Mouse (Mus musculus): ENCODE measurements around the gene Aasdh. TPM values are rescaled to one million over a fixed set of nuclear protein-coding genes. Genes with fewer than 3 reads are reported as not detected.

Aasdh gene
- polyA plus RNA-seq, 1 experiment from 2014 or later: 10.6 TPM

DNA sequence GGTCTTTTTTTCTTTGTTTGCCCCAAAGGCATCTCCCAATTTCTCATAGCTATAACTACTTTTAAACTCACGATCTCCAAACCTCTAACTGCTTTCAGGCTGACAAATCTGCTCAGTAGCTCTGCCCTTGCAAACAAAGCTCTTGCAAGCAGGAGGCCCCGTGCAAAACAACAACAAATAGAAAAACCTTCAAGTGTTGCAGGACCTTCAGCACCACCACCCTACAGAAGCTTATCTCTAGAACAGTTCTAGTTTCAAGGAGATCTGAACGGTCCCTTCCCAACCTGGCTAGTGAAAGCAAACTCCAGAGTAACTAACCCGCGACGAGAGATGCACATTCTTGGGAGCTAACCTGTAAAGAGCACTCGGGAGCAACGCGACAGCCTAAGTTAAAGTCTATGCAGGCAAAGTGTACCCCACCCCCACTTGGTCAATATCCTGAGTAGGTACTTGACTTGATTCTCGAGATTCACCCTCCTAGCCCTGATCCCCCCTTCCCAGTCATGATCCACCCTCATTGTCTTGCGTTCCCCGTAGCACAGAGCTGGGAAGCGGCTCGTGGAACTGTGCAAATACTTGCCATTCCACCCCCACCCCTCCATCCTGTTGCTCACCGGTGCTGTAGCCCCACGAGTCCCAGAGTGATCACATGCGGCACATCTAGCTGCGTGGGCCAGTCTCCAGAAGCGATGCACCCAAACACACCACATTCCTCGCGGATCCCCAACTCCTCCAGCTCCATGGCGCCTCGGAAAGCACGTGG, 45.2 kb upstream of the Aasdh start:
- DNase-seq (ENCODE audit: low spot score) (peak; percentile 37), ATAC-seq (replicated peaks; ENCODE audit: low FRiP score, low read depth) (no peak)
- Histone ChIP-seq H3K36me3 (ENCODE audit: insufficient read depth, low read length) (0 out of 2 replicates have a peak, but pooled peaks cover 3% of the 10 kb centered on the region), H3K4me1 (replicated peaks; ENCODE audit: insufficient read depth, low read length) (peaks cover 7% of the 10 kb centered on the region; the same call in 1 of the 2 replicates), H3K4me3 (replicated peaks; ENCODE audit: low read depth, low read length) (peak overlapping the region; percentile 68), H3K27me3 (ENCODE audit: insufficient read depth, low read length) (no peaks in the 10 kb centered on the region), H3K4me2 (ENCODE audit: low read length) (peak overlapping the region; percentile 92), H3K27ac (peak overlapping the region; percentile 90), H3K9me3 (replicated peaks; ENCODE audit: low read length) (no peaks in the 10 kb centered on the region), H3K9ac (ENCODE audit: low read depth, low read length) (peak overlapping the region; percentile 70)
- WGBS: under 1% methylated on average over 24 of the region's 24 CpGs
- no peak for TF ChIP-seq CTCF (IDR thresholded peaks at IDR 0.05; ENCODE audit: low read depth)

DNA sequence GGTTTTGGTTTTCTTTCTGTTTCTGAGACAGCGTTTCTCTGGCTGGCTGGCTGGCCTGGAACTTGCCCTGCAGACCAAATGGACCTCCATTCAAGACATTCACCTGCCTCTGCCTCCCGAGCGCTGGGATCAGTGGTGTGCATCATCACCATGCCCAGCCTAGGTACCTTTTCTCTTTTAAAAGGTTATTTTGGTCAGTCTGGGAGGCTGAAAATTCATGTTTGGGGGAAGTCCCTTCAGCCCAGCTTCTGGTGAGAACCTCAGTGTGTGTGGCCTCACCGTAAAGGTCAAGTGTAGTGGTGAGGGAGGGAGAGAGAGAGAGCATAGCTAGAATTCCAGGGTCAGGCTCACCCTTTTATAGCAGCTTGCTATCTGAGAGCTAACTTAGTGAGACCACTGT, 42.4 kb upstream of the Aasdh start:
- Histone ChIP-seq H3K27ac (no peak overlapping the region), H3K4me1 (replicated peaks; ENCODE audit: insufficient read depth, low read length) (peaks cover 10% of the 10 kb centered on the region; the same call in 1 of the 2 replicates), H3K4me2 (ENCODE audit: low read length) (no peak overlapping the region), H3K27me3 (ENCODE audit: insufficient read depth, low read length) (no peaks in the 10 kb centered on the region), H3K36me3 (ENCODE audit: insufficient read depth, low read length) (no peaks in the 10 kb centered on the region), H3K4me3 (replicated peaks; ENCODE audit: low read depth, low read length) (no peak overlapping the region), H3K9ac (ENCODE audit: low read depth, low read length) (no peak overlapping the region), H3K9me3 (replicated peaks; ENCODE audit: low read length) (no peaks in the 10 kb centered on the region)
- WGBS: 81% methylated on average over 4 of the region's 4 CpGs
- ATAC-seq (replicated peaks; ENCODE audit: low FRiP score, low read depth) (no peak), DNase-seq (ENCODE audit: low spot score) (no peak)
- TF ChIP-seq CTCF (IDR thresholded peaks at IDR 0.05; ENCODE audit: low read depth): no peak

DNA sequence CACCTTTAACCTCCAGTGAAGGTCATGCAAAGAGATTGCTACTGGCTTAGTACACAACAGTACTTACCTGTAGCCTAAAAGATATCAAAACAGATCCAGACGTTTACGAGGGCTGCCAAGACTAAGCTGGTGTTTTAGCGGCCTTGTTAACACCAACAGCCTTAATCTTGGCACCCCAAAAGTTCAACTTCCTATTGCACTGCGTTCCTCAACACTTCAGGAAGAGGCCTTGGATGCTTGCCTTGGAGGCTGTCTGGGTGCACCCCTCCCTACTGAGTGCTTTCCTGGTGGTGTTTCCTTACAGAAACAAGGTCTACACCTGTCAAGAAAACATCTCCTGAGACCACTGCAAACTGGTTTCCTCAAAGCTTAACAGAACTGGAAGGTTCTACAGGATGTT, 41.8 kb upstream of the Aasdh start:
- WGBS: 76% methylated on average over 4 of the region's 4 CpGs
- Histone ChIP-seq H3K27ac (peak overlapping the region; percentile 31; the same call in 1 of the 2 replicates), H3K36me3 (ENCODE audit: insufficient read depth, low read length) (no peaks in the 10 kb centered on the region), H3K9ac (ENCODE audit: low read depth, low read length) (no peak overlapping the region), H3K4me1 (replicated peaks; ENCODE audit: insufficient read depth, low read length) (peaks cover 10% of the 10 kb centered on the region; the same call in 1 of the 2 replicates), H3K9me3 (replicated peaks; ENCODE audit: low read length) (no peaks in the 10 kb centered on the region), H3K27me3 (ENCODE audit: insufficient read depth, low read length) (no peaks in the 10 kb centered on the region), H3K4me2 (ENCODE audit: low read length) (no peak overlapping the region), H3K4me3 (replicated peaks; ENCODE audit: low read depth, low read length) (no peak overlapping the region)
- ATAC-seq (replicated peaks; ENCODE audit: low FRiP score, low read depth) (no peak), DNase-seq (ENCODE audit: low spot score) (no peak)
- TF ChIP-seq CTCF (IDR thresholded peaks at IDR 0.05; ENCODE audit: low read depth): no peak

DNA sequence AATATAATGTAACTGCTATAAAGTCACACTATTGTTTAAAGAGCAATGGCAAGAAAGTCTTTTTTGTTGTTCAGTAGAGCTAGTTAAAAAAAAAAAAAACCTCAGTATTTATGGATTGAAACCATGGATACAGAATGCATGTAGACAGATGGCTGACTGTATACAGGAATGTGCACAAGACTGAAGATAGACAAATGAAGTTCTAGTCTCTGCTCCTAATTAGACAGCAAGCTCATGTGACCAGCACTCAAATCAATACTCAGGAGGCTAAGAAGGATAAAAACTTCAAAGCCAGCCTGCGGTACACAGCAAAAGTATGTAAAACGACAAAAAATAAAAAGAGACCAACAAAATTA, 40.3 kb upstream of the Aasdh start:
- Histone ChIP-seq H3K9me3 (replicated peaks; ENCODE audit: low read length) (no peaks in the 10 kb centered on the region), H3K27ac (no peak overlapping the region; the same call in 1 of the 2 replicates), H3K9ac (ENCODE audit: low read depth, low read length) (no peak overlapping the region), H3K36me3 (ENCODE audit: insufficient read depth, low read length) (no peaks in the 10 kb centered on the region), H3K4me3 (replicated peaks; ENCODE audit: low read depth, low read length) (no peak overlapping the region), H3K4me2 (ENCODE audit: low read length) (no peak overlapping the region), H3K4me1 (replicated peaks; ENCODE audit: insufficient read depth, low read length) (peaks cover 10% of the 10 kb centered on the region; the same call in 1 of the 2 replicates), H3K27me3 (ENCODE audit: insufficient read depth, low read length) (no peaks in the 10 kb centered on the region)
- DNase-seq (ENCODE audit: low spot score) (no peak), ATAC-seq (replicated peaks; ENCODE audit: low FRiP score, low read depth) (no peak)
- TF ChIP-seq CTCF (IDR thresholded peaks at IDR 0.05; ENCODE audit: low read depth): no peak
- 91% methylated on average over 2 of the region's 2 CpGs for WGBS

DNA sequence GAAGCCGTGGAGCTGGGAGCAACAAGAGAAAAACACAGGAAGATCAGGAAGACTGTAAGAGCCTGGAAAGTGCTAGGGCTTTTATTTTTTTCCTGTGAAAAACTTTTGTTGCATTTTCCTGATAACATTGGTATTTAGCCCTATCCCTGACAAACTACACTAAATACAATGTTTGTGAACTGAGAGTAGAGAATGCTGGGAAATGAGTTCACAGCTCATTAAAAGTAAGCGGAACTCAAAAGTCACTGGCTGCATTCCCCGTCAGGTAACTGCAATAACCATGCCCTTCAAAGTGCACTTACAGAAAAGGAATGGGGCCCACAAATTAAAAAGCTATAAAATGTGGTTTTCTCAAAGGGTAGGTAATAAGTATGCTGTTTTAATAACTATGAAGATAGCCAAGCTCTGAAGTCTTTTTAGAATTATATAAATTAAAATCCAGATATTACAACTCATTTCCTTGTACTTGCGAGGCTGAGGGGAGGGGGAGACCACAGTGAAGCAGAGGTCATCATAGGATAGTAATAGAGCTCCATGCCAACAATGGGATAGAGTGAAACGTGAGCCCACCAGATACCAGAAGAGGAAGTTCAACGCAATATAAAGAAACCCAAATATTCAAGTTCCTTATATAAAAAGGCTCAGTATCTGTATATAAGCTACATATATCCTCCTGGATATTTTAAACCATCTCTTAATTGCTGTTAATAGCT, 39.8 kb upstream of the Aasdh start:
- Histone ChIP-seq H3K36me3 (ENCODE audit: insufficient read depth, low read length) (no peaks in the 10 kb centered on the region), H3K27ac (no peak overlapping the region; the same call in 1 of the 2 replicates), H3K9me3 (replicated peaks; ENCODE audit: low read length) (no peaks in the 10 kb centered on the region), H3K27me3 (ENCODE audit: insufficient read depth, low read length) (no peaks in the 10 kb centered on the region), H3K4me1 (replicated peaks; ENCODE audit: insufficient read depth, low read length) (peaks cover 10% of the 10 kb centered on the region; the same call in 1 of the 2 replicates), H3K9ac (ENCODE audit: low read depth, low read length) (no peak overlapping the region), H3K4me3 (replicated peaks; ENCODE audit: low read depth, low read length) (no peak overlapping the region), H3K4me2 (ENCODE audit: low read length) (no peak overlapping the region)
- ATAC-seq (replicated peaks; ENCODE audit: low FRiP score, low read depth) (no peak), DNase-seq (ENCODE audit: low spot score) (no peak)
- no peak for TF ChIP-seq CTCF (IDR thresholded peaks at IDR 0.05; ENCODE audit: low read depth)
- WGBS: 43% methylated on average over 6 of the region's 6 CpGs

DNA sequence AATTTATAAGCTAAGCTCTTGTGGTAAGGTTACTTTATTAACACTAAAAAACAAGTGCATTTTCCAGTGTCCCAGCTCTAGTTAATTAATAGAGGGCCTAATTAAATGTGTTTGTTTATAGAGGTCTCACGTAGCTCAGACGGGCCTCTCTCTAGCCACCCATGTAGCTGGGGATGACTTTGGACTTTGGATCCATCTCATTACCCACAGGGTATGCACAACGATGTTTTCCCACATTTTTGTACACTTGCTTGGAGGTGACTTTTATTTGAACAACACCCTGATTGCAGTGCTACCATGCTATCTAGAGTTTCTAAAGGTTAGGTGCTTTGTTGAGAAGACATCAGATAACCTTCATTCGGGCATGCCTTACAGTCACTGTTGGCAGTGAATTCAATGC, 37.2 kb upstream of the Aasdh start:
- ATAC-seq (replicated peaks; ENCODE audit: low FRiP score, low read depth): peak; percentile 89
- no peak for TF ChIP-seq CTCF (IDR thresholded peaks at IDR 0.05; ENCODE audit: low read depth)
- H3K4me1 ChIP-seq (replicated peaks; ENCODE audit: insufficient read depth, low read length): peaks cover 10% of the 10 kb centered on the region; the same call in 1 of the 2 replicates
- no peak overlapping the region for H3K4me3 ChIP-seq (replicated peaks; ENCODE audit: low read depth, low read length)
- no peak overlapping the region for H3K9ac ChIP-seq (ENCODE audit: low read depth, low read length)
- no peaks in the 10 kb centered on the region for H3K27me3 ChIP-seq (ENCODE audit: insufficient read depth, low read length)
- WGBS: 53% methylated on average over 4 of the region's 4 CpGs
- DNase-seq (ENCODE audit: low spot score): no peak
- H3K27ac ChIP-seq: peak overlapping the region; percentile 64
- no peaks in the 10 kb centered on the region for H3K9me3 ChIP-seq (replicated peaks; ENCODE audit: low read length)
- no peak overlapping the region for H3K4me2 ChIP-seq (ENCODE audit: low read length)
- no peaks in the 10 kb centered on the region for H3K36me3 ChIP-seq (ENCODE audit: insufficient read depth, low read length)

All from kidney, postnatal 0 days (tissue).